Mouse (Mus musculus) kidney, embryonic 15.5 days (tissue): ENCODE data around the gene Atp5j. TPM values are rescaled to one million over a fixed set of nuclear protein-coding genes. Genes with fewer than 3 reads are reported as not detected.

ENCODE experiments used
- polyA plus RNA-seq: library from polyadenylated mRNA; unstranded; fragments of >200 nt; fragmentation: Nextera tagmentation; extraction: Ambion mirVana; gene quantifications from 2 replicates; pipeline ENCODE4 v1.2.1, GENCODE M21; 2015

Gene Atp5j
- polyA plus RNA-seq, 1 experiment from 2014 or later: 1,003 TPM

Other genes with a start within 250 kb of the Atp5j start
- 48.0 and 51.9 TPM in 2 replicates for gene Mrpl39, start 99.9 kb downstream of the Atp5j start, polyA plus RNA-seq
- gene Jam2, start 61.5 kb downstream of the Atp5j start, polyA plus RNA-seq: 4.0 TPM in 2 replicates
- gene Gabpa, start 700 bp downstream of the Atp5j start, polyA plus RNA-seq: 39.4 and 39.5 TPM in 2 replicates